Mouse (Mus musculus): ENCODE data around the gene Dennd1a.

Gene Dennd1a

GRCm38 (mm10) chr2:38111655-38112351 lies 175.4 kb downstream of the Dennd1a start:
- peak; percentile 47 for ATAC-seq (ENCODE audit: low TSS enrichment)

- no peak for ATAC-seq (ENCODE audit: low TSS enrichment)
Measured at GRCm38 (mm10) chr2:38108586-38108985, 178.6 kb downstream of the Dennd1a start.

- ATAC-seq (ENCODE audit: low TSS enrichment), result no peak
Measured at GRCm38 (mm10) chr2:38102674-38103073, 184.5 kb downstream of the Dennd1a start.

- ATAC-seq (ENCODE audit: low TSS enrichment), result no peak
Measured at GRCm38 (mm10) chr2:38100289-38100688, 186.9 kb downstream of the Dennd1a start.

DNA sequence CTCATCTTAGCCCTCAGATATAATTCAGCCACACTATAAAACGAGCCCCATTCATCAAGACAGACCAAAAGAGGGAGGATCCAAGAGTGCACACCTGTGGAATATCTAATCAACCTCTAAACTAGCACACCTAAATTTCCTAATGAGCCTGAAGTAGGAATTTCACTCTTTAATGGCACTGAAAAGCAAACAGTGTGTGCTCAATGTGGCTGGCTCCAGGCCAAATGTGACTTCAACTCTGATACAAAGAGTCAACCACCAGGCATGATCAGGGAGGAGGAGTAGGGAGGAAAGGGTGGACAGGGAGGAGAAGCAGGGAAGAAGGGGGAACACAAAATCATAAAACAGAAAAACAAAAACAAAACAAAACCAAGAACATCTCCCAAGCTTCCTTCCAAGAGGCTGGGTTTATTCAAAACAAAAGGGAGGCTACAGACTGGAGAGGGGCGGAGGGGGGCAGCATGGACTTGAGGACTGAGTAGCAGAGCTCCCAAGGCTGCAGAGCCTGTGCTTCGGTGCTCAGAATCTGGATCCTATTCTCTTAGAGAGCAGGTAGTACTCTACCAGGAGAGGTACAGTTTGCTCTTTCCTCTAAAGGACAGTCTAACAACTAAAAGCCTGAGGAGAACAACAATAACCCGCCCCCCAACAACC lies 187.9 kb downstream of the Dennd1a start:
- ATAC-seq (ENCODE audit: low TSS enrichment), result no peak

DNA sequence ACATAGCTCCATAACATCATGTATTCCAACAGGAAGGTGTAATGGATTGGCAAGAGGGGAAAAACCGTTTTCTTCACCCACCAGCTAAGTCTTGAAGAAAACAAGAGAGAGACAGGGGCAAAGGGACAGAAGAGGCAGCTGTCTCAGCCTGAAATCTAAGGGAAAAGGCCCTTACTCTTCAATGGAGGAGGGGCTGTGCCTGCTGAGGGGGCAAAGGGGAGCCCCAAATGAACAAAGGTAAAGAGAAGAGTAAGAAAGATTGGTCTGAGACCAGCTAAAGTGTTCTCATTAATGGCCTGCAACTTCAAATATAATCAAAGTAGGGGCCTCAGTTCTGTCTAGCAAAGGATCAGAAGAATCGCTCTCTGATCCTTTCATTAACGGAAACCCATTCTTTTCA lies 189.7 kb downstream of the Dennd1a start:
- ATAC-seq (ENCODE audit: low TSS enrichment), result no peak

- ATAC-seq (ENCODE audit: low TSS enrichment), result no peak
Measured at GRCm38 (mm10) chr2:38096328-38096727, 190.9 kb downstream of the Dennd1a start.

GRCm38 (mm10) chr2:38094380-38095163 lies 192.6 kb downstream of the Dennd1a start:
- no peak for ATAC-seq (ENCODE audit: low TSS enrichment)

GRCm38 (mm10) chr2:38093968-38094367 lies 193.2 kb downstream of the Dennd1a start:
- no peak for ATAC-seq (ENCODE audit: low TSS enrichment)

DNA sequence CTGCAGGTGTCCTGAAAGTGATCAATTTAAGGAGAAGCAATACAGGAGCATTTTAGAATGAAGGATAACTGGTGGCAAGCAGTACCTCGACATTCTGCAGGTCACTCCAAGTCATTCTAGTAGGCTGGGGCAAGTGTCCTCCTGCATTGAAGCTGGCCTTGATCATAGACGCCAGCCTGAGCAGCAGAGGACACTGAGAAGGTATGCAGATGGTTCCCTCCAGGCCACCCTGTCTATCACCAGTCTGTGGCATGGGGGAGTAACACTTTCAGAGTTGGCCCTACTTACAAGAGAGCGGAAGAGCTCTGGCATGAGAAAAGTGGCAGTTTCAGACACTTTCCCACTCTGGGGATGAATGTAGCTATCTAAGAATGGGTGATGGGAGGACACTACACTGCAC lies 193.9 kb downstream of the Dennd1a start:
- no peak for ATAC-seq (ENCODE audit: low TSS enrichment)

DNA sequence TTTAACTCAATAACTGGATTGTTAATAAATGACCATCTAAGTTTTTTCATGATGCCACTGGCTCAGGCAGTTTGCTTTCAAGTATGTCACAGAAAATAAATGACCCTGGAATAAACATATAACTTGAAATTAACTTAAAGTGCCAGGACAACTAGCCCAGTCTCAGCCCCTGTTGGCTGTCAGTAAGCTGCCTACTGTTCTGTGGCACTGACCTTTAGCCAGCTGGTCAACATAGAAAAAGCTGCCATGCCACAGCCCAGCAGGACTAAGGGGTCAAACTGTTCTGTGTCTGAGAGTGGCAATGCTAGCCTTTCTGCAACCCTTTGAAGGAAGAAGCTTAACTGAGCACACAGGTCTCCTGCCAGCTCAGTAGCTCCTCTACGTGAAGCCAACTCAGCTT lies 198.8 kb downstream of the Dennd1a start:
- ATAC-seq (ENCODE audit: low TSS enrichment), result no peak

- ATAC-seq (ENCODE audit: low TSS enrichment), result no peak
Measured at GRCm38 (mm10) chr2:38085058-38085457, 202.1 kb downstream of the Dennd1a start.

DNA sequence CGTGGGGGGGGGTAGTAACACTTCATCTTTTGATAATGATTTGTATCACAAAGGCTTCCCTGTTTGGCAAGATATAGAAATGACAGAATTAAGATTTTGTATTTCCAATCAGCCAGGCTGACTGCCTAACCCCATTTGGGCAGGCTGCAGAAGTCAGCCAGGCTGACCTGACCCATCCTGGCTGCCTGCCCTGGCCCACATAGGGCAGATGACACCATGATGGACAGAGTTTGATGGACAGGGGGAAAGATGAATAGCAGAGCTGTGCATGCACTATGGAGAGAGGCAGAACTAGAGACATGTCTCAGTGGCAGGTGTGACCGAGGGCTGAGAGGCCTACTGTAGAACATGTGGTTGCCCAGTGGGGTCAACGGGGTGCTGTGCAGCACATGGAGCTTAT lies 203.9 kb downstream of the Dennd1a start:
- no peak for ATAC-seq (ENCODE audit: low TSS enrichment)

DNA sequence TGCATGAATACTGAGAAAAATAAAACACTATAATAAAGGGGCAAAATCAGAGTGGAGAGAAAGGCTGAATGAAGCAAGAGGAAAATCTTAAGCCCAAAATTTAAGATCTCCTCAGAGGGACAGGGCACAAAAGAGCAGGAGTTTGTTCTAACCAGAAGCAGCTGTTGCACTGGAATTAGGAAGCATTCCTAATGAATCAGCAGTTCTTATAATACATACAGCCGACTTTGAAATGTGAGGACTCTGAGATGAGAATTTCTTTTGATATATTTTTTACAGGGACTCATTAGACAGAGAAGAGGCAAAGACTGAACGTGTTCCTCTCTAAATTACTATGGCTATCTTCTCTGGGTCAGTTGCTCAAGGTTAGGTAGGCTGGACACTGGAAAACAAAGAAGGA lies 212.7 kb downstream of the Dennd1a start:
- no peak for ATAC-seq (ENCODE audit: low TSS enrichment)

GRCm38 (mm10) chr2:38072061-38072460 lies 215.1 kb downstream of the Dennd1a start:
- ATAC-seq (ENCODE audit: low TSS enrichment), result no peak

GRCm38 (mm10) chr2:38068171-38068572 lies 219.0 kb downstream of the Dennd1a start:
- ATAC-seq (ENCODE audit: low TSS enrichment), result no peak

- ATAC-seq (ENCODE audit: low TSS enrichment), result no peak
Measured at GRCm38 (mm10) chr2:38065914-38066313, 221.3 kb downstream of the Dennd1a start.

GRCm38 (mm10) chr2:38064266-38064665 lies 222.9 kb downstream of the Dennd1a start:
- ATAC-seq (ENCODE audit: low TSS enrichment), result no peak

GRCm38 (mm10) chr2:38062156-38062555 lies 225.0 kb downstream of the Dennd1a start:
- ATAC-seq (ENCODE audit: low TSS enrichment), result no peak

DNA sequence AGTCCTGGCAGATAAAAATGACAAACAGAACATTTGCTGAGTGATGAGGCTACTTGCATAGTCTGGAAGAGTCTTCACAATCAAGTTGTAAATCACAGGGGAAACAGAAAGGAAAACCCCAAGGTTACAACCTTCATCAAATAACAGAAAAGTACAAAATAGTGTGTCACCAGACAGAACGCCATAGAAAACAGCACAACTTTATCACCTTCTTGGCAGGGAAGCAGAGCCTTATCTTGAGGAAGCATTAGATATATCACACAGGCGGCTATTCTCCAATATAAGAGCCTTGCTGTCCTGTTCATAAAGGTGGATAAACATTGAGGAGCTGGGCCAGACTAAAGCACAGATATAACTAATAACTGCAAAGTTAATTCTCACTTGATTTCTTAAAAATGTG lies 225.7 kb downstream of the Dennd1a start:
- no peak for ATAC-seq (ENCODE audit: low TSS enrichment)

GRCm38 (mm10) chr2:38052440-38052839 lies 234.8 kb downstream of the Dennd1a start:
- ATAC-seq (ENCODE audit: low TSS enrichment), result no peak

DNA sequence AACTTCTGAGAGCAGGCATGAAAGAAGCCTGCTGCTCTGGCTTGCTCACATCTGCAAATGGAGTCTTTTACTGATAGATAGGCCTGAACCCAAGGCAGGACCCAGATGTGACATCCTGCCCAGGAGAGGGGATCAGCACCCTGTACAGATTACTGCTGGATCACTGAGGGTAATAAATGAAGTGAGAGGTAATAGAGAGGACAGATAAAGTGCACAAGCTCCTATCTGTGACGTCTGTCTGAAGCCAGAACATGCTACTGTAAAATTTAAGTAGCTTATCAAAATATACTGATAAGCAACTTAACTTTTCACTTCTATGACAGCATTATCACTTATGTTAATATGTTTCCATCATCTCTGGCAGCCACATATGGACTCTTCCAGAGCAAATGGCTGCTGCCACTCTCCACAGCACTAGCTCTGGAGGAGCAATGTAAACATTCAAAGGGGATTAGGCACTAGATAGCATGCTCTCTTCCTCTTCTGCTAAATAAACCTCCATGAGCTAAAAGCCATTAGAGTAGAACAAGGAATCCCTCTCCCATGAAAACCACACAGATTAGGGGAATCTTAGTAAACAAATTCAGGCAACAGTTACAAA lies 235.6 kb downstream of the Dennd1a start:
- ATAC-seq (ENCODE audit: low TSS enrichment), result no peak
